Mouse (Mus musculus): ENCODE measurements around the gene Etnk1. TPM values are rescaled to one million over a fixed set of nuclear protein-coding genes. Genes with fewer than 3 reads are reported as not detected.

The Etnk1 gene
- total RNA-seq, 2 experiments from 2014 or later: 15.1 to 21.7 TPM

DNA sequence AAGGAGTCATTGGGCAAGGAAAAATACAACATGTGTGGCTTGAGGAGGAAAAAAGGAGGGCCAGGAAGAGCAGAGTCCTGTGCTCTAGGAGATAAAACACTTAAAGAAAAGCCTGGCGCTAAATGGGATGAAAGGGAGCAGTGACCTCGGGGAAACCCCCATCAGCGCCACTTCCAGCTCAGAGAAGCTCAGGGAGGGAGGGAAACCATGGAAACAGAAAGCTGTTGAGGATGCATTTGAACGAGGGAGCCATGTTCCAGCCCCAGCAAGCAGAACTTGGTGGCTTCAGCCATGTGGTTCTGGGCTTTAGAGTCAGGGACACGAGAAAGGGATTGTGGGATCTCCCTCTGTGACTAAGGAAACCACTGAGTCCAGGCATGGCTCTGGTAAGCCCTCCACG is 45.7 kb downstream of the Etnk1 start:
- intact Hi-C loops (cut with DNase I): no loop called here
- H3K4me3 ChIP-seq: no peak overlapping the region
- no peak for TF ChIP-seq CTCF (IDR thresholded peaks at IDR 0.05)
- DNase-seq: no peak
- H3K27ac ChIP-seq: no peak overlapping the region

DNA sequence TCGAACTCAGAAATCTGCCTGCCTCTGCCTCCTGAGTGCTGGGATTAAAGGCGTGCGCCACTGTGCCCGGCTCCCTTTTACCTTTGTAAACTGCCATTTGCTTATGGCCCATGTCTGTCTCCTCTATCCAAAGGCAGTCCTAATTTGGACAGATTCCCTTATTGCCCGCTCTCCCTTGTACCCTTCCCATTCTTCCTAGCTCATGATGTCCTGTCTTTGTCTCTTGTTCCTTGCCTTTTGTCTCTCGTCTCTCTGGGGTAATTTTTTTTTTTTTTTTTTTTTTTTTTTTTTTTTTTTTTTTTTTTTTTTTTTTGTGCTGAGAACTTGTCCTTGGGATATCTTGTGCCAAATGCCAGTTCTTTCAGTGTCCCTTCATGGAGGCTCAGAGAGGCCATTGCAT is 46.4 kb downstream of the Etnk1 start:
- Histone ChIP-seq H3K27ac (no peak overlapping the region), H3K4me3 (no peak overlapping the region)
- DNase-seq: no peak
- intact Hi-C loops (cut with DNase I): no loop called here
- no peak for TF ChIP-seq CTCF (IDR thresholded peaks at IDR 0.05)

DNA sequence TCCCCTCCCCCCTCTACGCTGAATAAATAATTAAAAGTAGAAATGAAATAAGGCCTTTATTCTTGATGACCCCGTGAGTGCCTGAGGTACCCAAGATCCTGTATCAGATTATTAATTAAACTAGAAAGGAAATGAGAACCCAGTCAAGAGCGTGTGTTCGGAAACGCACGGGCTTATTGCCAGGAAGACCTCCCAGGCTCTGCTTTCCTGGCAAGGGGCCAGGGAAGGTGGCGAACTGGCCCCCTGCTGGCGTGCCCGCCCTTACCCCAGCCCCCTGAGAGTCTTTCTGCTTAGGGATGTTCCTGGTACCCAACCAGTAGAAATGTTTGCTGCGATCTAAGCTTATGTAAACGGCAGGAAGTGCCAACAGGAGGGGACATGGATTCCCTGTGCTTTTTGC is 49.2 kb downstream of the Etnk1 start:
- Histone ChIP-seq H3K27ac (no peak overlapping the region), H3K4me3 (no peak overlapping the region)
- intact Hi-C loops (cut with DNase I): no loop called here
- no peak for DNase-seq
- no peak for TF ChIP-seq CTCF (IDR thresholded peaks at IDR 0.05)

DNA sequence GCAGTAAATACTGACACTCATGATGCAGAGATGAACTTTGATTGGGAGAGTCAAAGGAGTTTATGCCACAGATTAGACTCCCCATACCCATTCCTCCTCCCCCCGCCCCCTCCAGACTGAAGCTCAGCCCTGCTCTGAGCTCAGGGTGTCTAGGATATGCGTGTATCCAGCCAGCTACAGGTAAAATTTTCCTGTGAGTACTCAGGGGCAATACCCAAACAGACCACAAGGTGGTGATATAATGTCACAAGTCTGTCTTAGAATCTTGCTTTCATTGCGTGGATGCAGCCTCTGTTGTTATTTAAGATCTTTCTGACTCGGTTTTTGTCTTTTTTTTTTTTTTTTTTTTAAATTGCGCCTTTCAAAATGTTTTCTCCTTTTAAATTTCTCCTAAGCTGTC is 52.3 kb downstream of the Etnk1 start:
- no peak for DNase-seq
- intact Hi-C loops (cut with DNase I): no loop called here
- TF ChIP-seq CTCF (IDR thresholded peaks at IDR 0.05): peak; percentile 77
- H3K27ac ChIP-seq: no peak overlapping the region
- H3K4me3 ChIP-seq: no peak overlapping the region

DNA sequence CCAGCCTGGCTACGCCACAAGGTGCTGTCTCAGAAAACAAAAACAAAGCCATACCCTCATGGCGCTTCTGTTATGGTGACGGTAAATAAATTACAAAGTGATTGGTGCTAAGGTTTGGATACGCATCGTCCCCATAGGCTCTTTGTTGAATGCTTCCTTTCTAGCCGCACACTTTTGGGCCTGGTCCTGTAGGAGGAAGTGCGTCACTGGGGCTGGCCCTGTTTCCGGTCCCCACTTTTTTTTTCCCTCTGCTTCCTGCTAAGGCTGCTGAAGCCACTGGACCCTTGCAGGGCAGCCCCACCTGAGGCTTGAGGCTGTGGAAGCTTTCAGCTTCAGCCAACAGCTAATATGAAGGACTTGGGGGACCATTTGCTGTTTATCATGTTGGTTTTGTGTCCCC is 54.2 kb downstream of the Etnk1 start:
- no peak for TF ChIP-seq CTCF (IDR thresholded peaks at IDR 0.05)
- H3K27ac ChIP-seq: no peak overlapping the region
- no peak overlapping the region for H3K4me3 ChIP-seq
- intact Hi-C loops (cut with DNase I): no loop called here
- DNase-seq: no peak

DNA sequence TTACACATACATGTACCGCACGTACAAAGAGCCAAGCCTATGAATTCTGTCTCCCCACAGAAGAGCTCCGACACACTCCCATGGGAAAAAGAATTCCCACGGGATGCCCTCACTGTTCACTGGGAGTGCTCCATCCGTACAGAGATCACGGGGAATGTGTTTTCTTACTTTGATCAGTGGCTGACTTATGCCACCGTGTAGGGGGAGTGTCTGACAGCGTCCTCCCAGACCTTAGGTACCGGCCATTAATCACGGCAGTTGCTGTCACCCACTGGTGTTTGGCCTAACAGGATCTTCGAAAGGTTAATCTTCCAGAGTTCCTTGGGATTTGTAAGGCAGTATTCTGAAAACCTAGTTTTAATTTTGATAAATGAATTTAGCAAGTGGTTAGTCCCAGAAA is 57.0 kb downstream of the Etnk1 start:
- DNase-seq: no peak
- intact Hi-C loops (cut with DNase I): no loop called here
- H3K27ac ChIP-seq: no peak overlapping the region
- no peak overlapping the region for H3K4me3 ChIP-seq
- TF ChIP-seq CTCF (IDR thresholded peaks at IDR 0.05): no peak

DNA sequence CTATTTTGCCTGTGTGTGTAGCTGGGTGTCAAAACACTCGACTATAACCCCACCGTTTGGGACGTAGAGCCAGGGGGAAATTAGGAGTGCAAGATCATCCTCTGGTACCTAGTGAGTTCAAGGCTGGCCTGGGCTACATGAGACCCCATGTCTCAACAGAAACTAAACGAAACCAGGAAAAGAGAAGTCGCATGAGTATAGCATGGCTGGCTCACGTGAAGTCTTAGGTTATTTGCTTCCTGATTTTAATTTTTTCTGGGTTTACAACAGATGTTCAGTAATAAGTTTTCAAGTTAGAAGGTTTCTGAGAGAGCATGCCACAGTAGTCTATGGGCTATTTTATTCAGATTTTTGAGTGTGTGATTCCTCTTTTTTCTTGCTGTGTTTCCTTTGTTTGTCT is 57.9 kb downstream of the Etnk1 start:
- intact Hi-C loops (cut with DNase I): no loop called here
- no peak overlapping the region for H3K4me3 ChIP-seq
- TF ChIP-seq CTCF (IDR thresholded peaks at IDR 0.05): no peak
- DNase-seq: no peak
- no peak overlapping the region for H3K27ac ChIP-seq

DNA sequence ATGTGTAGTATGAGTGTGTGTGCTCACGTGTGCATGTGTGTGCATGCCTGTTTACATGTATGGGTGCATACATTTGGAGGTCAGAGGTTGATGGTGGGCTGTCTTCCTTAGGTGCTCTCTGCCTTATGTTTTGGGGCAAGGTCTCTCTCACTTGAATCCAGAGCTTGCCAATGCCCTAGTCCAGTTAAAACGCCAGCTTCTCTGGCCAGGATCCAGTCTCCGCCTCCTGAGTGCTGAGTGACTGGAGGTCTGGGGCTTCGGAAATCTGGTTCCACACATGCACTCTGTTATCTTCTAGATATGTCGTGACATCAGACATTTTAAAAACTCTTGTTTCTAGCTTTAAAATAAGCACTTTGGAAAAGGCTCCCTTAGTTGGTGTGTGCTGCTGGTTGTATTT is 61.7 kb downstream of the Etnk1 start:
- intact Hi-C loops (cut with DNase I): no loop called here
- Histone ChIP-seq H3K4me3 (no peak overlapping the region), H3K27ac (no peak overlapping the region)
- no peak for DNase-seq
- TF ChIP-seq CTCF (IDR thresholded peaks at IDR 0.05): no peak

DNA sequence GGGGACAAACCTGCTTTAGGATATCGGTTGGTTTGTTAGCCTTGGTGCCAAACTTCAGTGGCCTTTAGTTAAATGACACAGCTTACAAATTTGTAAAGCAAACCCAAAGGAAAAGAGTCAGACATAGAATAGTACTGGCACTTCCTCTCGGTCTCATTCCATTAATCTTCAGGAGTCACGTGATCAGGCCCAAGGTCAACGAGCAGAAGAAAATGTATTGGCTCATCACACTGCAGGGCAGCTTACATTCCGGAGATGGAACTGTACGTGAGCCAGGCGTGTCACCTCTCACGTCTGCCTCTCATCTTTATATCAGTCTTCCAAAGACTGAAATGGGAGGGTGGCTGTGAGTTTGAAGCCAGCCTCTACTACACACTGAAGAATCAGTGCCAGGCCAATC is 62.9 kb downstream of the Etnk1 start:
- H3K27ac ChIP-seq: peak overlapping the region; percentile 52; the same call in 1 of the 2 replicates
- peak; percentile 26 for DNase-seq
- no peak for TF ChIP-seq CTCF (IDR thresholded peaks at IDR 0.05)
- no peak overlapping the region for H3K4me3 ChIP-seq
- intact Hi-C loops (cut with DNase I): no loop called here

DNA sequence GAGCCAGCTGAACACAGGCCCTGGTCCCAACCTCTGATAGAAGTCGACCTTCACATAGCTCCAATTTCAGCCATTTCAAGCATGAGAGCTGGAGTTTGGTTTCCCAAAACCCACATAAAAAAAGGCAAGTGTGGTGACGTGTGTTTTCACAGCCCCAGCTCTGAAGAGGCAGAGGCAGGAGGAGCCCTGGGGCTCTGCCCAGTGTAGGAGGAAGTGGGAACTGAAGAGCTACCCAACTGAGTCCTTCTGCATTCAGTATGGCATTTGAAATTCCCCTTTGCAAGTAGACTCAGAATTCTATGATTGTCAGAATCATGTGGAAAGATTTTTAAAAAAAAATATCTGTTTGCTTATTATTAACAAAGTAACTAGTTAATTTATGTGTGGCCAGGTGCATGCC is 63.9 kb downstream of the Etnk1 start:
- intact Hi-C loops (cut with DNase I): no loop called here
- TF ChIP-seq CTCF (IDR thresholded peaks at IDR 0.05): no peak

DNA sequence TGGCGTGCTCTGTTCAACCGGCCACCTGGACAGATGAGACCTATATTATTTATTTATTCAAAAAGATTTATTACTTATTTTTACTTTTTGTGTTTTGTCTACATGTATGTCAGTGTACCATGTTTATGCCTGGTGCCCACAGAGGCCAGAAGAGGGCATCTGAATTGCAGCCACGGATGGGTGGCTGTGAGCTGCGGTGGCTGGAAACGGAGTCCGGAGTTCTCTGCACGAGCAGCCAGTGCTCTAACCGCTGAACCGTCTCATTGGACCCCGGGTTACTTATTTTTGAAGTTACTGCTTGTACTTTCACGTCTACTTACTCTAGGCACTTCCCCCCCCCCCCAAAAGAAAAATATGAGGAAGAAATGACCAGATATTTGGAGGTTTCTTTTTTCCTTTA is 65.7 kb downstream of the Etnk1 start:
- intact Hi-C loops (cut with DNase I): no loop called here
- no peak for DNase-seq
- TF ChIP-seq CTCF (IDR thresholded peaks at IDR 0.05): no peak
- Histone ChIP-seq H3K4me3 (no peak overlapping the region), H3K27ac (no peak overlapping the region)

More for the DNA sequence above, 63.9 kb downstream of the Etnk1 start:
- no peak for DNase-seq
- Histone ChIP-seq H3K4me3 (no peak overlapping the region), H3K27ac (no peak overlapping the region)

DNA sequence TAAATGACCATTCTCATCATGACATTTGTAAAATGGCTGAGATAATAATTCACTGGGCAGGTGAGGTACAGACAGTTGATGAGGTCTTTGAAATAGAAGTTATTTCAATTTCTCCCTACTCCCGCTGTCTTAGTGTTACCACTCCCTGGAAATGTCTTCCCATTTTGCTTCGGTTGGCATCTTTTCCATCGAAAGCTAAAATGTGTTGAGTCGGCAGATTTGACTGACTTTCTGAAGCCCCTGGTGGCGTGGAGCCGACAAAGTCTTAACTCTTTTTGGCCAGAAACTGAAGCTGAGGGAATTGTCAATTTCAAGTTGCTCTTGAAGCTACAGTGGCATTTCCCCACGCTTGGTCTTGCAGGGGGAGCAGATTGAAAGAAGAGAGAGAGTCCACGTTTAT is 67.8 kb downstream of the Etnk1 start:
- no peak for DNase-seq
- H3K27ac ChIP-seq: no peak overlapping the region
- H3K4me3 ChIP-seq: no peak overlapping the region
- no peak for TF ChIP-seq CTCF (IDR thresholded peaks at IDR 0.05)
- intact Hi-C loops (cut with DNase I): no loop called here

DNA sequence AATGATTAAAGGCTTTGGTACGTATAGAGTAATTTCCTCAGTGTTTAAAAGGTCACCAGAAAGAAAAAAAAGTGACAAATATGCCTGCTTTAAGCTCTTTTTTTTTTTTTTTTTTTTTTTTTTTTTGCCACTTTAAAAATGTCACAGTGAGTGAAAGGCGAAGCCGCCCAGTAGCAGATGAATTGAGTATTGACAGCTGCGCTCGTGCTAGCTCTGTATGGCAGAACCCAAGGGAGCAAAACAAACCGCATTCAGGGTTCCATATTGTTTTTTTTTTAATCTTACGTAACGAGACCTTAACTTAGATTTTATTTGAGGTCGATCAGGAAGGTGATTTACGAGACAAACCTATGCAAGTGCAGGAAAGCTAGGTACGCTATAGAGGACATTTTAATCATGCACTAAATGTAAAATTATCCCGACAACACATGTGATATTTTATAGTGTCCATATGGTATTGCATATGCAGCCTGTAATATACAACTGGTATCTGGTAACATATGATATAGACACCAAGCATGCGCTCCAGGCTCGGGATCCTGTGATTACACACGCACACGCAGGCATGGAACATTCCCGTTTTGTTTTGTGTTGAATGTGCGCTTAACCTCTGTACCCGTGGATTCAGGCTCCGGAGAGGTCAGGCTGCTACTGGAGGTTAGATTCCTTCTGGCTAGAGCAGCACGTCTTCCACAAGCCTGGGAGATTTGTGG is 72.5 kb downstream of the Etnk1 start:
- TF ChIP-seq CTCF (IDR thresholded peaks at IDR 0.05): no peak
- intact Hi-C loops (cut with DNase I): no loop called here
- no peak overlapping the region for H3K27ac ChIP-seq
- no peak for DNase-seq
- H3K4me3 ChIP-seq: peak overlapping the region; percentile 6; the same call in 1 of the 2 replicates

DNA sequence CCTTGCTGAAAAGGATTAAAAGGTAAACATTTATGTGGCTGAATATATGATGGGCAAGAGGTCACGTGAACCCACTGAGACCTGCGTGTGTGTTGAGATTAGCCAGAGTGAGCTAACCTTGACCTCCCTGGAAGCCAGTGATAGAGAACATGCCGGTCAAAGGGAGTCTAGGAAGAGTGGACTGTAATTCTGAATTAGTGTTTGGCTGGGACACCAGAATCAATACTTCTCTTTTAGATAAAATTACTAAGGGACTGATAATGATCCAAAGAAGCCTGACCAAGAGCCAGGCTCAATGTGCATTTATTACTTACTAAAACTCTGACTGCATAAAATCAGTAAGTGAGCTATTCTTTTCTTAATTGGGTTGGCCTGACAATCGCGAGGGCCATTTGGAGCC is 76.2 kb downstream of the Etnk1 start:
- intact Hi-C loops (cut with DNase I): no loop called here
- H3K27ac ChIP-seq: no peak overlapping the region
- no peak for DNase-seq
- no peak overlapping the region for H3K4me3 ChIP-seq
- no peak for TF ChIP-seq CTCF (IDR thresholded peaks at IDR 0.05)
